Mouse (Mus musculus): ENCODE data around the gene Magi3.

Gene Magi3

DNA sequence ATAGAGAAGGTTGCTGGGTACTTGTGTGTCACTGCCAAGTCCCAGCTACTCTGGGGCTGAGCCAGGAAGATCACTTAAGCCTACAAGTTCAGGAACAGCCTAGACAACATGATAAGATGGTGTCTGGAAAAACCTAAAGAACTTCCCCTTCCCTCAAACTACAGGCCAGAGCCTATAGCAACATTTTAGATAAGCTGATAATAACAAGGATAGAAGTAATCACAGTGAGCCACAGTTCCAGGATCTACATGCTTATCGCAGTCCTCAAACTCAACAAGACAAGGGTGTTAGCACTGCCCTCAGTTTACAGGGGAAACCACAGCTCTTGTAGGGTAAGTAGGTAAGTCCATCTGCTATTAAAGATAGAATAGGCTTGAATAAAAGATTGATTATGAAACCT lies 188.1 kb downstream of the Magi3 start:
- no peak for DNase-seq (ENCODE audit: low read depth, low spot score)

- DNase-seq (ENCODE audit: low read depth, low spot score), result no peak
Measured at GRCm38 (mm10) chr3:104026938-104027337, 193.2 kb downstream of the Magi3 start.

GRCm38 (mm10) chr3:104020101-104020500 lies 200.1 kb downstream of the Magi3 start:
- DNase-seq (ENCODE audit: low read depth, low spot score), result no peak

- no peak for DNase-seq (ENCODE audit: low read depth, low spot score)
Measured at GRCm38 (mm10) chr3:104019453-104019852, 200.7 kb downstream of the Magi3 start.

- DNase-seq (ENCODE audit: low read depth, low spot score), result peak; percentile 42
Measured at GRCm38 (mm10) chr3:104017931-104018330, 202.2 kb downstream of the Magi3 start.

- DNase-seq (ENCODE audit: low read depth, low spot score), result no peak
Measured at GRCm38 (mm10) chr3:104011972-104012371, 208.2 kb downstream of the Magi3 start.

DNA sequence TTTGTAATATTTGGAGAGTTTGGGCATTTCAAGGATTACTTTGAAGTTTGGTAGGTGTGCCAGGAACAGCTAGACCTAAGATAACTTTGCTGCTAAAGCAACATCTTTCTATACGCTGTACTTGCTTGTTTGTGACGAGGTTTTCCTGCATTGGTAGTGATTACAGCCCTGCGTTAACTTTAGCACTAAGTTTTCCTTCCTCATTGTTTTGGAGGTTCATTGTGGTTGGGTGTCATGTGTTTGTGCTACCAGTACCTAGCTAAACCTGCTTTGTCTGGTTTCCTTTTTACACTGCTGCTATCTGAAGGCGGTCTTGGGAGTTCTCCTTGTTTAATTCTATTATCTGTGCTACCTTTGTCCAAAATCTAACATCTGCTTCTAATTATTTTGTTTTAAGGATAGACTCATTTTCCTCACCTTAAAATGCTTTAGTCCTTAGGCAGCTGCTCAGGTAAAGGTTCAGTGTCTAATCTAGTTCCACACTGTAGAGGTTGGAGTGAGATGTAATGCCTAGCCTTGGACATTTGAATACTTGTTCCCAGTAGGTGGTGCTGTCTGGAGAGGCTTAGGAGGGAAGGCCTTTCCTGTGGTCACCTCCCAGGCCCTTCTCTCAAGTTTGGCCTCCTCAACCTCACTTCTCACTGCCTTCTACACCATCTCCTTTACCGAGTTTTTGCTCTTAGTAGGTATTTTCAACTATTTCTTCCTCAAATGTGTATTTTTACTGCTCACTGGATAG lies 210.1 kb downstream of the Magi3 start:
- no peak for DNase-seq (ENCODE audit: low read depth, low spot score)

DNA sequence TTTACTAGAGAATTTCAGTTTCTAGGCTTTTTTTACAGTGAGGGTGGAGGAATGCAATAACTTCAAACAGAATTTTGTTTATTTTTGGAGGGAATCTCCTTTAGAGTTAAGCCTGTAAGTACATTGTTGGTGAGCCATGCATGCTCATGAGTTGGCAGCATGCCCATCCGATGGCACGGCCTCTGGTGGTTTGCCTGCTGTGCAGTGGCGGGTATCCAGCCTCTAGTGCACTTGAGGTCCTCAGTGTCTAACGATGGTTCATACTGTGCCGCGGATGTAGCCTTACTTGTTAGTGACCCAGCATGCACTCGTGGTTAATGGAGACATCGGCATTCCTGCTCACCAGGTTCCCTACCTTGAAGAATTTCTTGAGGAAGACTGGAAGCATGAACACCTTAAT lies 212.7 kb downstream of the Magi3 start:
- DNase-seq (ENCODE audit: low read depth, low spot score), result no peak

DNA sequence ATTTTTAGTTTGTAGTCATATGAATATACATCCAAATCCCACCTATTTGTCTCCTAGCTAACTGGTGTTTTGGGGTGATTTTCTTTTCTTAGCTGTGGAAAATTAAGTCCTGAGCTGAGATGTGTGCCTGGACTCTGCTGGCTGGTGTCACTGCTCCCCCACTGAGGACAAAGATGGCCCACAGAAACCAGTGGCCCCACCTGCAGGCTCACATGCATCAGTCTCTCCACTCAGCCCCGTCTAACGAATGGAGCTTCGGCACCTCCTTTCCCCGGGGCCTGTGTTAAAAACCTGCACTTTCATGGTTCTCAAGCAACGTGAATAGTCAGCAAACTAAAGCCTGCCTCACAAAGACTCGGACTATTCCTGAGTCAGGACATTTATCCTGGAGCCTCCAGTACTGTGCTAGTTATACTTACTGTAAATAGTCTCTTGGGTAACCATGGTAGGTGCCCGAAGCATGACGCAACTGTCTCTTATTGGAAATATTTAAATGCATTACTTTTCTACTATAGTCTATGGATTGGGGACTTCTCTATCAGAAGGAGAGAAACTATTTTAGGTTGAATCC lies 213.2 kb downstream of the Magi3 start:
- DNase-seq (ENCODE audit: low read depth, low spot score), result no peak

DNA sequence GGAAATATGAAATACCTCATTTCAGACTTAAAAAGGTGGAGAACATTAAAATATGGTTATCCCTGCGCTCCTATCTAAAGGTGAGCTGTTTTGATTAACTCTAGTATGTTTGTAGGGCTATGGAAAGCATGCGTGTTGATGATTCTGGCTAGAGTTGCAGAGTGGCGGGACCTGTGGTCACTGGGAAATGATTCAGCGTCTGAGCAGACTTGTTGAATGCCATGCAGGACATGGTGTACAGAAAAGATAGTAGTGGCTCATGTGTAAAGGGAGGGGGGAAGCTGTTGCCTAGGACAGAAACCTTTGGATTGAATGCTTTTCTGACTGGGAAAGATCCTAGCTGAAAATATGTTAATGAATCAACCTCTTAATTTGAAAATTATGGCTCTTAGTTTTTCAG lies 221.4 kb downstream of the Magi3 start:
- DNase-seq (ENCODE audit: low read depth, low spot score), result no peak

DNA sequence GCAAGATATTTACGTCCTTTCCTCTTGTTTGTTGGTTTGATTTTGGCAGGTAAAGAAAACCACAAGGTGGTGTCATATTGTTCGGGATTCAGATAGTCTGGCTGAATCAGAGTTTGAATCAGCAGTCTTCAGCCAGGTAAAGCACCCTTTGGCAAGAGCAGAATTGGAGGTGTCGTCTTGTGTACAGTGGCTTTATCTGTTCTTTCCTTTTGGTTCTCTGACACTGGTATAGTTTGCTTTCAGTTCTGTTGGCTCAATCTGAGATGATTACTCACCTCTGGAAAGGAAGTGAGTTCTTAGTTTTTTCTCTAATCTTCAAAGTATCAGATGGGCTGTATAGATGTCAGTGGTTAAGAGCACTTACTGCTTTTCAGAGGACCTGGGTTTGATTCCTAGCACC lies 228.9 kb downstream of the Magi3 start:
- no peak for DNase-seq (ENCODE audit: low read depth, low spot score)

GRCm38 (mm10) chr3:103989352-103989751 lies 230.8 kb downstream of the Magi3 start:
- DNase-seq (ENCODE audit: low read depth, low spot score), result no peak

DNA sequence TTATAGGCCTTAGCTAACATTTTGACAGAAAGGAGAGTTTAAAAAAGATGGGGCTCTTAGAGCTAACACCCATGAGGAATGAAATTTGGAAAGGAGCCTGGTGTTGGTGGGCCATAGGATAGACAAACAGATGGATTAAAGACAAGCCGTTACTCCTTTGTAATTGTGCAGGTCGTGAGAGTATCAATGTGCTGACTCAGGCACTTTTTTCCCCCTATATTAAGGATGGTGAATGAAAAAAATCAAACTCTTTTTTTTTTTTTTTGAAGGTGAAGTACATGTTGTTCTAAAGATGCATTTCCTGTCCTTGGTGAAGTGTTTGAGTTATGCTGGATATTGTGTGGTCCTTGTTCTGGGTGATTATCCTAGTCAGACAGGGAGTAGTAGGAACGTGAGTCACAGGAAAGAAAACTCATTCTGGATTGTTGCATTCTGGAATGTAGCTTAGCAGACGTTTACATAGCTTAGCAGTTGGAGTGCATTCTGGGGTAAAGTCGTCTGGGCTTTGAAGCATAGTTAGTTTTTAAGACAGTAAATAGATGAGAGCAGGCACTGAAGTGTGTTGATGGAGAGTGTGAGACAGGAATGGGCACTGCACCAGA lies 232.2 kb downstream of the Magi3 start:
- no peak for DNase-seq (ENCODE audit: low read depth, low spot score)

- DNase-seq (ENCODE audit: low read depth, low spot score), result no peak
Measured at GRCm38 (mm10) chr3:103985194-103985593, 235.0 kb downstream of the Magi3 start.

GRCm38 (mm10) chr3:103984556-103984955 lies 235.6 kb downstream of the Magi3 start:
- DNase-seq (ENCODE audit: low read depth, low spot score), result no peak

DNA sequence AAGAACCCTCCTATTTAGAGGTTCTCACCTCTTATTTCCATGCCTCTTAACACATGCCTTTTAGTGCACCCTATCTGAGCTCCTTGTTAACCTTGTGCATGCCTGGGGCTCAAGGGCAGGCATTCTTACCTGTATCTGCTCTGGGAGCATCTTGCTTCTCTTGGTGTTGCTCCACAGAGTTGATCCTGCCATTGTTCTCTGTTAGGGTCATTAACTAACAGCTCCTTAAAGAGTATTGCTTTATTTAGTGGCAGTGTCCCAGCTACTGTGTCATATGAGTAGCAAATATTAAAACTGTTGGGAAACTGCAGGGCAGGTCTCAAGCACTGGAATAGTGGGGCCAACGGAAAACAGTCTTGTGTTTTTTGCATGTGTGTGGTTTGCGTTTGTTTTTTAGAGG lies 249.0 kb downstream of the Magi3 start:
- no peak for DNase-seq (ENCODE audit: low read depth, low spot score)

DNA sequence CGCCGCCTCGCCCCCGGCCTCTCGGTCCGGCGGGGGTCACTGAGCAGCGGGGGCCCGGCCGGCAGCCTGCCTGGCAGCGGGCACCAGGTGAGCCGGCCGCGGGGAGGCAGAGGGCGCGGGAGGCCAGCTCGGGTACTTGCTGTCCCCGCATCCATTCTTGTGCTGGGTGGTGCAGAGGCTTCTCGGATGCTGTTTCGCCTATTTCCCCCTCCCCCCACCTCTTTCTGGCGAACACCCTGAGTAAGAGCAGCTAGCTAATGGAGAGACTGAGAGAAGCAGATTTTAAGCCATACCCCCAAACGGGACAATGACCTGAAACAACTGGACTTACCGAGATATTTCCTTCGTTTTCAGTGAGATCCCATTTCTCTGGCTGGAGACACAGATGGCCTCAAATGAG lies 251.5 kb downstream of the Magi3 start:
- DNase-seq (ENCODE audit: low read depth, low spot score), result peak; percentile 5

GRCm38 (mm10) chr3:103967861-103968691 lies 252.1 kb downstream of the Magi3 start, which contains the start of gene Phtf1:
Phtf1 (plus strand) TSS chr3:103968110.
- DNase-seq (ENCODE audit: low read depth, low spot score), result peak; percentile 68

GRCm38 (mm10) chr3:103967231-103967630 lies 252.9 kb downstream of the Magi3 start:
- no peak for DNase-seq (ENCODE audit: low read depth, low spot score)

Measured in retina, postnatal 7 days (tissue).